Mouse (Mus musculus) myocyte (in vitro differentiated cells): Measurements from ENCODE around the gene Glb1. TPM values are rescaled to one million over a fixed set of nuclear protein-coding genes. Genes with fewer than 3 reads are reported as not detected.

Experiments
- H3K27me3 ChIP-seq: one replicate; pipeline ENCODE4 v1.6.1; 2011; ENCODE audit not compliant: control insufficient read depth, insufficient read depth, insufficient read length
- H3K36me3 ChIP-seq: one replicate; pipeline ENCODE4 v1.6.1; 2011; ENCODE audit not compliant: control insufficient read depth, insufficient read depth
- H3K4me2 ChIP-seq: one replicate; pipeline ENCODE4 v1.6.1; 2011; ENCODE audit warnings: low read depth, control low read depth
- H3K4me3 ChIP-seq: one replicate; pipeline ENCODE4 v1.5.1; 2011; ENCODE audit warnings: mild to moderate bottlenecking, control low read depth, moderate library complexity
- H3K79me2 ChIP-seq: one replicate; pipeline ENCODE4 v1.6.1; 2011; ENCODE audit not compliant: control insufficient read depth, insufficient read depth
- H3ac ChIP-seq: one replicate; pipeline ENCODE4 v1.6.1; 2011; ENCODE audit not compliant: control insufficient read depth, insufficient read length
- CEBPB ChIP-seq: IDR thresholded peaks from 2 replicates; pipeline ENCODE4 v1.6.1; 2011; ENCODE audit warnings: mild to moderate bottlenecking, moderate library complexity; ENCODE audit not compliant: poor library complexity, insufficient read depth, severe bottlenecking
- E2F4 ChIP-seq: IDR thresholded peaks from one replicate; pipeline ENCODE4 v1.6.1; 2011; ENCODE audit warnings: mild to moderate bottlenecking, control low read depth, moderate library complexity; ENCODE audit not compliant: insufficient read depth
- MAX ChIP-seq: IDR thresholded peaks from one replicate; pipeline ENCODE4 v1.6.1; 2011; ENCODE audit warnings: low read depth, mild to moderate bottlenecking, control low read depth
- MYOD1 ChIP-seq, 3 experiments: IDR thresholded peaks; one replicate each; pipeline ENCODE4 v1.6.1; 2011; ENCODE audit warnings: control low read depth in 2 of 3, low read depth in 2 of 3, mild to moderate bottlenecking in 2 of 3, moderate library complexity in 1 of 3; ENCODE audit not compliant: insufficient read length in 2 of 3, control insufficient read depth in 1 of 3
- MYOG ChIP-seq, 3 experiments: IDR thresholded peaks; one replicate each; pipeline ENCODE4 v1.6.1; 2011; ENCODE audit warnings: control low read depth in 2 of 3, low read depth in 2 of 3, mild to moderate bottlenecking in 2 of 3; ENCODE audit not compliant: insufficient read length in 2 of 3, control insufficient read depth in 1 of 3, insufficient read depth in 1 of 3
- POLR2A ChIP-seq: IDR thresholded peaks from one replicate; pipeline ENCODE4 v1.6.1; 2011; ENCODE audit warnings: low read depth, mild to moderate bottlenecking, control low read depth, moderate library complexity; ENCODE audit not compliant: insufficient read length
- POLR2AphosphoS2 ChIP-seq: IDR thresholded peaks from one replicate; pipeline ENCODE4 v1.6.1; 2011; ENCODE audit warnings: low read depth, control low read depth; ENCODE audit not compliant: insufficient read length
- REST ChIP-seq: IDR thresholded peaks from one replicate; pipeline ENCODE4 v1.6.1; 2011; ENCODE audit warnings: mild to moderate bottlenecking, control low read depth, moderate library complexity; ENCODE audit not compliant: insufficient read depth, insufficient read length
- SRF ChIP-seq: IDR thresholded peaks from one replicate; pipeline ENCODE4 v1.6.1; 2011; ENCODE audit warnings: low read depth; ENCODE audit not compliant: control insufficient read depth, insufficient read length
- TCF12 ChIP-seq: IDR thresholded peaks from one replicate; pipeline ENCODE4 v1.6.1; 2011; ENCODE audit warnings: mild to moderate bottlenecking, control low read depth; ENCODE audit not compliant: poor library complexity, insufficient read depth, severe bottlenecking
- TCF3 ChIP-seq: IDR thresholded peaks from one replicate; pipeline ENCODE4 v1.6.1; 2011; ENCODE audit warnings: low read depth, control low read depth; ENCODE audit not compliant: insufficient read length
- USF1 ChIP-seq: IDR thresholded peaks from one replicate; pipeline ENCODE4 v1.6.1; 2011; ENCODE audit warnings: low read depth, mild to moderate bottlenecking, control low read depth, moderate library complexity
- polyA plus RNA-seq: library from polyadenylated mRNA; unstranded; fragments of >200 nt; fragmentation: generic; extraction: Trizol; gene quantifications from one replicate; pipeline ENCODE4 v1.2.1, GENCODE M21; 2012; ENCODE audit warnings: missing spikeins

Gene Glb1
- polyA plus RNA-seq, 1 experiment = 30.1 TPM

GRCm38 (mm10) chr9:114425576-114425975, 24.7 kb downstream of the Glb1 start:
- H3ac ChIP-seq = no peak overlapping the region
- no peaks in the 10 kb centered on the region for H3K36me3 ChIP-seq

GRCm38 (mm10) chr9:114426201-114426600, 25.3 kb downstream of the Glb1 start:
- Histone ChIP-seq H3K4me2 (no peak overlapping the region), H3K36me3 (no peaks in the 10 kb centered on the region), H3ac (no peak overlapping the region), H3K27me3 (no peaks in the 10 kb centered on the region), H3K79me2 (no peaks in the 10 kb centered on the region), H3K4me3 (no peak overlapping the region)
- TF ChIP-seq CEBPB (no peak), E2F4 (no peak), POLR2A (no peak), TCF3 (no peak), REST (no peak), MYOG (IDR thresholded peaks at IDR 0.05; ENCODE audit: control insufficient read depth in 1 of 3, insufficient read depth in 1 of 3, insufficient read length in 2 of 3, low read depth in 2 of 3) (no peak), MAX (no peak), TCF12 (no peak), POLR2AphosphoS2 (no peak), USF1 (no peak), MYOD1 (IDR thresholded peaks at IDR 0.05; ENCODE audit: control insufficient read depth in 1 of 3, insufficient read length in 2 of 3, low read depth in 2 of 3) (no peak), SRF (no peak)

More at GRCm38 (mm10) chr9:114425576-114425975, 24.7 kb downstream of the Glb1 start:
- no peak for TF ChIP-seq TCF12
- TF ChIP-seq TCF3 = no peak
- no peak for TF ChIP-seq SRF
- no peak for TF ChIP-seq REST
- no peak for TF ChIP-seq POLR2AphosphoS2
- TF ChIP-seq POLR2A = no peak
- TF ChIP-seq USF1 = no peak
- no peak for TF ChIP-seq MYOD1 (IDR thresholded peaks at IDR 0.05; ENCODE audit: control insufficient read depth in 1 of 3, insufficient read length in 2 of 3, low read depth in 2 of 3)
- TF ChIP-seq E2F4 = no peak
- TF ChIP-seq MAX = no peak
- no peak for TF ChIP-seq MYOG (IDR thresholded peaks at IDR 0.05; ENCODE audit: control insufficient read depth in 1 of 3, insufficient read depth in 1 of 3, insufficient read length in 2 of 3, low read depth in 2 of 3)
- TF ChIP-seq CEBPB = no peak
- H3K79me2 ChIP-seq = no peaks in the 10 kb centered on the region
- no peaks in the 10 kb centered on the region for H3K27me3 ChIP-seq
- H3K4me2 ChIP-seq = no peak overlapping the region
- H3K4me3 ChIP-seq = no peak overlapping the region

- Histone ChIP-seq H3K79me2 (no peaks in the 10 kb centered on the region), H3ac (no peak overlapping the region), H3K4me2 (no peak overlapping the region), H3K4me3 (no peak overlapping the region), H3K27me3 (no peaks in the 10 kb centered on the region), H3K36me3 (no peaks in the 10 kb centered on the region)
- TF ChIP-seq POLR2AphosphoS2 (no peak), MAX (no peak), MYOD1 (IDR thresholded peaks at IDR 0.05; ENCODE audit: control insufficient read depth in 1 of 3, insufficient read length in 2 of 3, low read depth in 2 of 3) (no peak), POLR2A (no peak)
Observed at GRCm38 (mm10) chr9:114427425-114427824, 26.5 kb downstream of the Glb1 start.

- Histone ChIP-seq H3K4me2 (no peak overlapping the region), H3ac (no peak overlapping the region), H3K36me3 (no peaks in the 10 kb centered on the region), H3K27me3 (no peaks in the 10 kb centered on the region), H3K4me3 (no peak overlapping the region), H3K79me2 (no peaks in the 10 kb centered on the region)
- peak in 2 of 3 experiments; percentile 66 to 70 for TF ChIP-seq MYOG (IDR thresholded peaks at IDR 0.05; ENCODE audit: control insufficient read depth in 1 of 3, insufficient read depth in 1 of 3, insufficient read length in 2 of 3, low read depth in 2 of 3)
- TF ChIP-seq MYOD1 (IDR thresholded peaks at IDR 0.05; ENCODE audit: control insufficient read depth in 1 of 3, insufficient read length in 2 of 3, low read depth in 2 of 3) = peak in 2 of 3 experiments; percentile 89
- TF ChIP-seq E2F4 = no peak
Observed at GRCm38 (mm10) chr9:114428103-114428834, 27.4 kb downstream of the Glb1 start.

- H3ac ChIP-seq = no peak overlapping the region
- no peaks in the 10 kb centered on the region for H3K27me3 ChIP-seq
- no peak overlapping the region for H3K4me3 ChIP-seq
- H3K79me2 ChIP-seq = no peaks in the 10 kb centered on the region
- TF ChIP-seq CEBPB (no peak), MYOG (IDR thresholded peaks at IDR 0.05; ENCODE audit: control insufficient read depth in 1 of 3, insufficient read depth in 1 of 3, insufficient read length in 2 of 3, low read depth in 2 of 3) (no peak), POLR2A (no peak), TCF12 (no peak), POLR2AphosphoS2 (no peak), SRF (no peak), REST (no peak), USF1 (no peak), E2F4 (no peak), MYOD1 (IDR thresholded peaks at IDR 0.05; ENCODE audit: control insufficient read depth in 1 of 3, insufficient read length in 2 of 3, low read depth in 2 of 3) (no peak), TCF3 (no peak), MAX (no peak)
- no peaks in the 10 kb centered on the region for H3K36me3 ChIP-seq
- no peak overlapping the region for H3K4me2 ChIP-seq
Observed at GRCm38 (mm10) chr9:114435668-114436067, 34.8 kb downstream of the Glb1 start.
